Mouse (Mus musculus) bone marrow, adult 2 months (tissue): Measurements from ENCODE around the gene Gm47791. TPM values are rescaled to one million over a fixed set of nuclear protein-coding genes. Genes with fewer than 3 reads are reported as not detected.

ENCODE experiments used
- H3K27ac ChIP-seq: fragments of 200-500 bp; 2 replicates; pipeline ENCODE4 v1.5.1; 2012; ENCODE audit warnings: low read depth, mild to moderate bottlenecking, control low read depth, inconsistent platforms, low read length; ENCODE audit not compliant: control insufficient read depth, poor library complexity, insufficient read depth
- H3K4me1 ChIP-seq: fragments of 200-500 bp; 2 replicates; pipeline ENCODE4 v1.6.1; 2011; ENCODE audit warnings: low read length; ENCODE audit not compliant: control insufficient read depth, insufficient read depth
- H3K4me3 ChIP-seq: fragments of 200-500 bp; replicated peaks from 2 replicates; pipeline ENCODE3; 2011; ENCODE audit warnings: mild to moderate bottlenecking, low read depth, low read length, control low read depth; ENCODE audit not compliant: control insufficient read depth
- CTCF ChIP-seq: fragments of 200-500 bp; IDR thresholded peaks from 2 replicates; pipeline ENCODE4 v1.5.1; 2011; ENCODE audit warnings: low read length, control low read depth; ENCODE audit not compliant: control insufficient read depth, insufficient read depth
- POLR2A ChIP-seq: fragments of 200-500 bp; IDR thresholded peaks from 2 replicates; pipeline ENCODE4 v1.6.1; 2011; ENCODE audit warnings: low read depth, mild to moderate bottlenecking, control low read depth, low read length, borderline replicate concordance; ENCODE audit not compliant: control insufficient read depth
- WGBS: fragments of 180-500 bp; shearing (Covaris S2); methylation state at CpG from one replicate; pipeline ENCODE4 v1.1.7; 2018; 5-methylcytosine and 5-hydroxymethylcytosine counted together
- polyA plus RNA-seq: library from polyadenylated mRNA; stranded (reverse); fragments of >200 nt; gene quantifications from 2 replicates; pipeline ENCODE4 v1.2.4, GENCODE M21; 2011; ENCODE audit warnings: low replicate concordance; ENCODE audit not compliant: missing spikeins, insufficient read depth, insufficient read length

The Gm47791 gene
- polyA plus RNA-seq, 1 experiment, result not detected

DNA sequence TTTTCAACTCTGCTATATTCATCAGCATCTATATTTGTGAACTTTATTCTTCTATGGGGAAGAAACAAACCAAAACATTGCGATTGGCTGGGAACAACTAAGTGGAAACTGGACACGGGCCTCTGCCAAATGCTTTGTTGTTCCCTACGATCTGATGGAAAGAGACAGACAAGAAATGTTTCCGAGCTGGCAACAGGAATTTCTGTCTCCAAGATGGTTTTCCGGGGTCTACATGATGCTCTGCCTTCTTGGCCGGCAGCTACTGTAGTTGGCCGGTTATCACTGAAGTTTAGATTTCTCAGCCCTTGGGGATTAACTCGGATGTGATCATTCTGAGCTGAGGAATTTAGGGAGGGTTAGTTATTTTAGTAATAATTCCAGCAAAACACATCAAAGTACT, 35.3 kb upstream of the Gm47791 start:
- WGBS, result 87% methylated on average over 8 of the region's 8 CpGs
- H3K27ac ChIP-seq, result no peak overlapping the region
- H3K4me1 ChIP-seq, result no peaks in the 10 kb centered on the region
- no peak for TF ChIP-seq CTCF
- TF ChIP-seq POLR2A, result no peak
- H3K4me3 ChIP-seq, result no peak overlapping the region

DNA sequence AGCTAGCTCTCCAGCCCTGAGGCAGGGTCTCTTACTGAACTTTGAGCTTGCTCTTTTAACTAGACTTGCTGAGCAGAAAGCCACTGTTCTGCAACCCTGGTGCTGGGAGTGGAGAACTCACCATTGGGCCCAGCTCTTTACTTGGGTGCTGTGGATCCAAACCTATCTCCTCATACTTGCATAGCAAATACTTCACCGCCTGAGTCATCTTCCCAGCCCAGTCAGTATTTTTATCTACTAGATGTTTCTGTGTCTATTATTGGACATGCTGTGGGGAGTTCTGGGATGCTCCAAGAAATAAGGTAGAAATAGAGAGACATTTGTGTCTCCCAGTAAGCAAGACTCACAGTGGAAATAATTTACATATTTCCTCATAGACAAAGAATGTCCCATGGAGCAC, 33.0 kb upstream of the Gm47791 start:
- H3K4me1 ChIP-seq, result no peaks in the 10 kb centered on the region
- no peak overlapping the region for H3K27ac ChIP-seq
- 89% methylated on average over 1 of the region's 1 CpGs for WGBS
- H3K4me3 ChIP-seq, result no peak overlapping the region
- TF ChIP-seq CTCF, result no peak
- TF ChIP-seq POLR2A, result no peak

- no peak overlapping the region for H3K27ac ChIP-seq
- peak; percentile 73 for TF ChIP-seq CTCF
- no peak for TF ChIP-seq POLR2A
- no peak overlapping the region for H3K4me3 ChIP-seq
- WGBS, result 76% methylated on average over 7 of the region's 7 CpGs
- no peaks in the 10 kb centered on the region for H3K4me1 ChIP-seq
Measured at GRCm38 (mm10) chr1:82803608-82804007, 32.6 kb upstream of the Gm47791 start.

GRCm38 (mm10) chr1:82801105-82801783, 30.2 kb upstream of the Gm47791 start:
- peaks cover 5% of the 10 kb centered on the region for H3K4me1 ChIP-seq
- 68% methylated on average over 12 of the region's 12 CpGs for WGBS
- TF ChIP-seq CTCF (no peak), POLR2A (no peak)
- H3K4me3 ChIP-seq, result no peak overlapping the region
- no peak overlapping the region for H3K27ac ChIP-seq

DNA sequence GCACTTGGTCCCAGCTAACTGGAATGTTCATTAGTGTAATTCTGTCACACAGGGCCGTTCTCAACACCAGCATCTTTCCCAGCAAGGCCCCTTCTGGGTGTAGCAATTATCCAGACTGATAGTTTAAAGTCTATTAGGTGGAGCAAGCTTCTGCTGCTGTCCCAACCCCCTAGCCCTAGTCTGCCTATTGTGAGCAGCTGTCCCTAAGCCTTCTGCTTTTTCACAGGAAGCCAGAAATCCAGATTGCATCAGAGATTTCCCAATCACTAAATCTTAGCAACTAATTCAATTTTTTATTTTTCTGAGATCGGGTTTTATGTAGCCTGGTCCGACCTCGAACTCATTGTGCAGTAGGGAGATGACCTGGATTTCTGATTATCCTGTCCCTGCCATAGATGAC, 27.9 kb upstream of the Gm47791 start:
- Histone ChIP-seq H3K4me1 (peaks cover 5% of the 10 kb centered on the region), H3K27ac (no peak overlapping the region; the same call in 1 of the 2 replicates), H3K4me3 (no peak overlapping the region)
- 13% methylated on average over 4 of the region's 4 CpGs for WGBS
- TF ChIP-seq POLR2A (no peak), CTCF (no peak)

- Histone ChIP-seq H3K27ac (peak overlapping the region; percentile 49; the same call in 1 of the 2 replicates), H3K4me3 (no peak overlapping the region), H3K4me1 (peaks cover 5% of the 10 kb centered on the region)
- 4% methylated on average over 5 of the region's 5 CpGs for WGBS
- TF ChIP-seq CTCF (no peak), POLR2A (no peak; the same call in 1 of the 2 replicates)
Measured at GRCm38 (mm10) chr1:82798304-82798703, 27.3 kb upstream of the Gm47791 start.

- TF ChIP-seq CTCF (no peak), POLR2A (no peak)
- WGBS, result 19% methylated on average over 4 of the region's 4 CpGs
- peaks cover 5% of the 10 kb centered on the region for H3K4me1 ChIP-seq
- H3K27ac ChIP-seq, result no peak overlapping the region
- H3K4me3 ChIP-seq, result no peak overlapping the region
Measured at GRCm38 (mm10) chr1:82797088-82797487, 26.0 kb upstream of the Gm47791 start.

GRCm38 (mm10) chr1:82795702-82796443, 24.8 kb upstream of the Gm47791 start:
- H3K4me3 ChIP-seq, result no peak overlapping the region
- peak overlapping the region; percentile 34 for H3K27ac ChIP-seq
- TF ChIP-seq POLR2A, result no peak
- no peak for TF ChIP-seq CTCF
- 14% methylated on average over 18 of the region's 18 CpGs for WGBS
- peaks cover 5% of the 10 kb centered on the region for H3K4me1 ChIP-seq

DNA sequence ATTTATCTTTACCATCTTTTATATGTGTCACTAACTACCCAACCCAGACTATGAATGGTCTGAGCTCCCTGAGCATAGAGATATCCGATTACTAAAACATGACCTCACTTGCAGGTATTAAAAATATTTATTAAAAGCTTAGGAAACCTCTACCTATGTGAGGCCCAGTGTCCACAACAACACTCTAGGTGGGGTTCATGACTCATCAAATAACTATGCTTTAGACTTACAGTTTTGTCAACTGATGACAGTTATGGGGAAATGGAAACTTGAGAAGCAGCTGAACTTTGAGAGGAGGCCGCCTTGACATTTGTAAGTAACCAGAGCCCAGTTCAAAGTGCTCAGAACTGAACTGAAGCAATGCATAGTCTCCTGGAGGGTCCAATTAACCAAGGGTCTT, 24.2 kb upstream of the Gm47791 start:
- no peak overlapping the region for H3K4me3 ChIP-seq
- H3K27ac ChIP-seq, result no peak overlapping the region
- TF ChIP-seq CTCF (no peak), POLR2A (no peak)
- 75% methylated on average over 2 of the region's 2 CpGs for WGBS
- H3K4me1 ChIP-seq, result peaks cover 5% of the 10 kb centered on the region
